Mouse (Mus musculus) olfactory bulb, adult 2 months (tissue): Measurements from ENCODE around the gene Fgfr2.

Source experiments
- CTCF ChIP-seq: fragments of 200-500 bp; IDR thresholded peaks from 2 replicates; pipeline ENCODE4 v1.5.1; 2012; ENCODE audit warnings: low read depth, mild to moderate bottlenecking, low read length, moderate library complexity; ENCODE audit not compliant: insufficient read depth
- POLR2A ChIP-seq: fragments of 200-500 bp; IDR thresholded peaks from 2 replicates; pipeline ENCODE4 v1.6.1; 2012; ENCODE audit warnings: mild to moderate bottlenecking, low read depth, low read length, moderate library complexity; ENCODE audit not compliant: insufficient read depth

DNA sequence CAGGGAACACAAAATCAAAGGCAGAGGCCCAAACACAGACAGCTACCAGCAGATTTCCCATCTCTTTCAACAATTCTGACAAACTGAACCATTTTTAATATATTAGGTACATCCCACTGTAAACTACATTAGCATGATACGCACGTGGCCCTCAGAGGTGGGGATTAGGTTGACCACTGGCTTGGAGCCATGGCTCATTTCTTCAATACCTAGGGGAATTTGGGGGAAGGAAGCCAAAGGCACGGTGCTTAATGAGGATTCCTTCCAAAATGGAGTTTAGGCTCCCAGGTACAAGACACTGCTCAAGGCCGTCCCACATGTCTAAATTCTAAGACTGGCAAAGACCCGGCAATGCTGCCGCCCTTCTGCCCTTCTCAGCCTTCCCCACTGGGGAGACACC lies 120.9 kb downstream of the Fgfr2 start:
- TF ChIP-seq CTCF = no peak
- no peak for TF ChIP-seq POLR2A
